Mouse (Mus musculus): Measurements from ENCODE around the gene Lrpprc. TPM values are rescaled to one million over a fixed set of nuclear protein-coding genes. Genes with fewer than 3 reads are reported as not detected.

Gene Lrpprc
- polyA plus RNA-seq, 1 experiment, result 42.6 TPM

- no peak for TF ChIP-seq POLR2A (IDR thresholded peaks at IDR 0.05; ENCODE audit: low read depth, low read length)
- no peak for TF ChIP-seq CTCF (IDR thresholded peaks at IDR 0.05; ENCODE audit: borderline replicate concordance, insufficient read depth, low read length)
- Histone ChIP-seq H3K27ac (ENCODE audit: insufficient read depth, low read length) (no peak overlapping the region), H3K4me3 (ENCODE audit: insufficient read depth, low read length) (no peak overlapping the region), H3K4me1 (ENCODE audit: control insufficient read depth, insufficient read depth, low read length) (no peaks in the 10 kb centered on the region)
Measured at GRCm38 (mm10) chr17:84776362-84777000, 14.1 kb downstream of the Lrpprc start.

- TF ChIP-seq CTCF (IDR thresholded peaks at IDR 0.05; ENCODE audit: borderline replicate concordance, insufficient read depth, low read length) (no peak), POLR2A (IDR thresholded peaks at IDR 0.05; ENCODE audit: low read depth, low read length) (no peak)
- Histone ChIP-seq H3K4me1 (ENCODE audit: control insufficient read depth, insufficient read depth, low read length) (no peaks in the 10 kb centered on the region), H3K4me3 (ENCODE audit: insufficient read depth, low read length) (no peak overlapping the region), H3K27ac (ENCODE audit: insufficient read depth, low read length) (no peak overlapping the region)
Measured at GRCm38 (mm10) chr17:84775291-84775690, 15.3 kb downstream of the Lrpprc start.

- no peak for TF ChIP-seq CTCF (IDR thresholded peaks at IDR 0.05; ENCODE audit: borderline replicate concordance, insufficient read depth, low read length)
- no peak for TF ChIP-seq POLR2A (IDR thresholded peaks at IDR 0.05; ENCODE audit: low read depth, low read length)
- Histone ChIP-seq H3K27ac (ENCODE audit: insufficient read depth, low read length) (no peak overlapping the region), H3K4me1 (ENCODE audit: control insufficient read depth, insufficient read depth, low read length) (no peaks in the 10 kb centered on the region), H3K4me3 (ENCODE audit: insufficient read depth, low read length) (no peak overlapping the region)
Measured at GRCm38 (mm10) chr17:84771882-84772281, 18.7 kb downstream of the Lrpprc start.

- Histone ChIP-seq H3K27ac (ENCODE audit: insufficient read depth, low read length) (no peak overlapping the region), H3K4me3 (ENCODE audit: insufficient read depth, low read length) (no peak overlapping the region), H3K4me1 (ENCODE audit: control insufficient read depth, insufficient read depth, low read length) (no peaks in the 10 kb centered on the region)
- TF ChIP-seq POLR2A (IDR thresholded peaks at IDR 0.05; ENCODE audit: low read depth, low read length) (no peak), CTCF (IDR thresholded peaks at IDR 0.05; ENCODE audit: borderline replicate concordance, insufficient read depth, low read length) (no peak)
Measured at GRCm38 (mm10) chr17:84758971-84759370, 31.6 kb downstream of the Lrpprc start.

GRCm38 (mm10) chr17:84758374-84758773 lies 32.2 kb downstream of the Lrpprc start:
- H3K27ac ChIP-seq (ENCODE audit: insufficient read depth, low read length), result no peak overlapping the region

DNA sequence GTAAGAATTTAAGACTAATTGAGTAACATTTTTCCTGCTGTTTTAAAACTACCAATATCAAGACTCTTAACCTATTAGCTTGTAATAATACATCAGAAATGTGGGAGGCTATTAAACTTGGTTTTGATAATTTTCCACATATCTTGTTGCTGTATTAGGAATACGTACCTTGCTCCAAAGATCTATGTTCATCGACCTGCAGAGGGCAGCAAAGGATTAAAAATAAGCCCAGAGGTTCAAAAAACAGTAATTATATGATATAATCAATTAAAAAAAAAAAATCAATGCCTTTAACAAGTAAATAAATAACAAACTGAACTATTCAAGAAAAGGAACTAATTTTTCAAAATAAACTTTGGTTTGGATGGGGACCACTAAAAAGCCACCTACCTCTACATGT lies 34.5 kb downstream of the Lrpprc start:
- Histone ChIP-seq H3K4me3 (ENCODE audit: insufficient read depth, low read length) (no peak overlapping the region), H3K4me1 (ENCODE audit: control insufficient read depth, insufficient read depth, low read length) (no peaks in the 10 kb centered on the region), H3K27ac (ENCODE audit: insufficient read depth, low read length) (no peak overlapping the region)
- TF ChIP-seq CTCF (IDR thresholded peaks at IDR 0.05; ENCODE audit: borderline replicate concordance, insufficient read depth, low read length) (no peak), POLR2A (IDR thresholded peaks at IDR 0.05; ENCODE audit: low read depth, low read length) (no peak)

More at GRCm38 (mm10) chr17:84758374-84758773, 32.2 kb downstream of the Lrpprc start:
- H3K4me1 ChIP-seq (ENCODE audit: control insufficient read depth, insufficient read depth, low read length), result no peaks in the 10 kb centered on the region
- H3K4me3 ChIP-seq (ENCODE audit: insufficient read depth, low read length), result no peak overlapping the region
- TF ChIP-seq CTCF (IDR thresholded peaks at IDR 0.05; ENCODE audit: borderline replicate concordance, insufficient read depth, low read length) (no peak), POLR2A (IDR thresholded peaks at IDR 0.05; ENCODE audit: low read depth, low read length) (no peak)

DNA sequence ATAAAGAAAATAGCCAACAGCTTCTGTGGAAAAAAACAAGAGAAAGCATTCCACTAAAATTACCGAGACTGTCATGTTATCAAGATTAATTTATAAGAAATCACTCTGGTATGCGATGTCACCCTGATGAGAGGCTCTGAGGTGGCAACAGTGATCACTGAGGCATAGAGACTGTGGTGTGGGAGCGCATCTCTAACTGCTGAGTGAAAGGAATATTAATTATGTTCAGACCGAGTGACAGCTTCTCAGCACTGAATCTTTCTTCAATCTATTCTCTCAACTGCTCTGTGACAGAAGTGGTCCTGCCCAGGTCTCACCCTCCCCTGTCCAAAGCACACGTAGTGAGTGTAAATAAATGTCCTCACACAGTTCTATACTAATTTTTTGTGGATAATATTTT lies 37.1 kb downstream of the Lrpprc start:
- Histone ChIP-seq H3K4me1 (ENCODE audit: control insufficient read depth, insufficient read depth, low read length) (no peaks in the 10 kb centered on the region), H3K27ac (ENCODE audit: insufficient read depth, low read length) (no peak overlapping the region), H3K4me3 (ENCODE audit: insufficient read depth, low read length) (no peak overlapping the region)
- TF ChIP-seq POLR2A (IDR thresholded peaks at IDR 0.05; ENCODE audit: low read depth, low read length), result no peak
- TF ChIP-seq CTCF (IDR thresholded peaks at IDR 0.05; ENCODE audit: borderline replicate concordance, insufficient read depth, low read length), result no peak

- TF ChIP-seq CTCF (IDR thresholded peaks at IDR 0.05; ENCODE audit: borderline replicate concordance, insufficient read depth, low read length), result no peak
- no peak for TF ChIP-seq POLR2A (IDR thresholded peaks at IDR 0.05; ENCODE audit: low read depth, low read length)
- Histone ChIP-seq H3K27ac (ENCODE audit: insufficient read depth, low read length) (no peak overlapping the region), H3K4me1 (ENCODE audit: control insufficient read depth, insufficient read depth, low read length) (no peaks in the 10 kb centered on the region), H3K4me3 (ENCODE audit: insufficient read depth, low read length) (no peak overlapping the region)
Measured at GRCm38 (mm10) chr17:84752286-84752685, 38.3 kb downstream of the Lrpprc start.

- no peaks in the 10 kb centered on the region for H3K4me1 ChIP-seq (ENCODE audit: control insufficient read depth, insufficient read depth, low read length)
- no peak overlapping the region for H3K27ac ChIP-seq (ENCODE audit: insufficient read depth, low read length)
- TF ChIP-seq POLR2A (IDR thresholded peaks at IDR 0.05; ENCODE audit: low read depth, low read length), result no peak
- no peak for TF ChIP-seq CTCF (IDR thresholded peaks at IDR 0.05; ENCODE audit: borderline replicate concordance, insufficient read depth, low read length)
- H3K4me3 ChIP-seq (ENCODE audit: insufficient read depth, low read length), result no peak overlapping the region
Measured at GRCm38 (mm10) chr17:84751630-84752191, 38.9 kb downstream of the Lrpprc start.

- no peaks in the 10 kb centered on the region for H3K4me1 ChIP-seq (ENCODE audit: control insufficient read depth, insufficient read depth, low read length)
- no peak for TF ChIP-seq POLR2A (IDR thresholded peaks at IDR 0.05; ENCODE audit: low read depth, low read length)
- no peak for TF ChIP-seq CTCF (IDR thresholded peaks at IDR 0.05; ENCODE audit: borderline replicate concordance, insufficient read depth, low read length)
- no peak overlapping the region for H3K4me3 ChIP-seq (ENCODE audit: insufficient read depth, low read length)
- H3K27ac ChIP-seq (ENCODE audit: insufficient read depth, low read length), result no peak overlapping the region
Measured at GRCm38 (mm10) chr17:84750130-84750529, 40.5 kb downstream of the Lrpprc start.
